Mouse (Mus musculus) right cerebral cortex, postnatal 10 days (tissue): ENCODE measurements around the gene Spata25.

Source experiments
- DNase-seq, 2 experiments: peaks; one replicate each; pipeline ENCODE4 v3.0.0; 2021; ENCODE audit warnings: low spot score in 2 of 2

Gene Spata25

DNA sequence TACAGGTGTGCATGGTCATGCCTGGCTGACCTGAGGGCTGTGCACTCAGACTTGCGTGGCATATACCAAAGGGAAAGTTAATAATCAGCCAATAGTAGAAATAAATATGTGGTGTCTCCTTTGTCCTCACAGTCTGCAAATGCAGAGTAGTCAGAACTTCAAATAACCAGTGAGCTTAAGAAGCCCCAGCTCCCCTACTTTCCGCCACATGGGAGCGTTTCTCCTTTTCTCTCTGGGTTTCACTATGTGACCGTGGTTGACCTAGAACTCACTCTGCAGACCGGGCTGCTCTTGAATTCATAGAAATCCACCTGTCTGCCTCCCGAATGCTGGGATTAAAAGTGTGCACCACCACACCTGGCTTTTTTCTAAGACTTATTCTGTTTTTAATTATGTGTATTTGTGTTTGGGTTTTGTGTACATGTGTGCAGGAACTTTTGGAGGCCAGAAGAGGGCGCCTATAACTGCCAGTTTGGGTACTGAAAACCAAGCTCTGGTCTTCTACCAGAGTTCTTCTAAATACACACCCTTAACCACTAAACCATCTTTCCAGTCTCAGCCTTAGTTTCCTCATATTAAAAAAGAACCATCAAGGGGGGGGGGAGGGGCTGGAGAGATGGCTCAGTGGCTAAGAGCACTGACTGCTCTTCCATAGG lies 44.3 kb downstream of the Spata25 start:
- DNase-seq: no peak

- no peak for DNase-seq
Measured at GRCm38 (mm10) chr2:164781876-164782275, 46.5 kb downstream of the Spata25 start.

GRCm38 (mm10) chr2:164779481-164780086 lies 48.8 kb downstream of the Spata25 start, which contains the start of gene Tnnc2:
Gene Tnnc2, minus strand, starts transcription at chr2:164779967.
- DNase-seq: no peak

- no peak for DNase-seq
Measured at GRCm38 (mm10) chr2:164778809-164779208, 49.5 kb downstream of the Spata25 start.

DNA sequence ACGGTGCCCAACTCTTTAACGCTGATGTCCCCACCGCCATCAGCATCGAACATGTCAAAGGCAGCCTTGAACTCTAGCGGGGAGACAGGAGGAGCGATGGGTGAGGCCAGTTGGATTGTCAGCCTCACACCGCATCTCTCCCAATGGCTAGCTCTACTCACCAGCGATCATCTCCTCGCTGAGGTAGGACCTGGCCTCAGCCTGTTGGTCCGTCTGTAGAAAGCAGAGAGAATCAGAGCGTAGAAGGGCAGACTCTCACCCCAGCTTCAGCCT lies 50.4 kb downstream of the Spata25 start:
- DNase-seq: no peak

DNA sequence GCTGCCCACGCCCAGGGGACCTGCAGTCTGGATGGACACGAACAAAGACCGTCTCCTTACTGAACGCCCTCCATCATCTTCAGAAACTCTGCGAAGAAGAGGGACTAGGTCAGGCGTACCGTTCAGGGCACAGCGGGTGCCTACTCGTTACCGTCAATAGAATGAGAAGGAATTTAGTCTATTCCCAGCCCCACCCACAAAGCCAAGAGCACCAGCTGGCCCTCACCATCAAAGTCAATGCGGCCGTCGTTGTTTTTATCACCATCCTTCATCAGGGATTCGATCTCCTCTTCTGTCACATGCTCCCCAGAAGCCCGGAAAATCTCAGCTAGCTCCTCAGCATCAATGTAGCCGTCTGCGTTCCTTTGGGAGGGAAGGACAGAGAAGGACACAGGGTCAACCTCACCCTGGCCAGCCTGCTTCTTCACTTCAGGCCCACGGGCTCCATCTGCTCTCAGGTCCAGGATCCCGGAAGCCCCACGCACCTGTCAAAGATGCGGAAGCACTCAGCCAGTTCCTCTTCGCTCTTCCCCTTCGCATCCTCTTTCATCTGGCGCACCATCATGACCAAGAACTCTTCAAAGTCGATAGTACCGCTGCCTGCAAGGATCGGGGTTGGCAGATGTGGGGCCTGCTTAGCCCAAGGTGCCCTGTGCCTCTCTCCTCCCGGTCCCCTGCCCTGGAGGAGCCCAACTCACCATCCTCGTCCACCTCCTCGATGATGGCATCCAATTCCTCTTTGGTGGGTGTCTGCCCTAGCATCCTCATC lies 50.9 kb downstream of the Spata25 start:
- no peak for DNase-seq

GRCm38 (mm10) chr2:164776801-164777200 lies 51.5 kb downstream of the Spata25 start:
- no peak for DNase-seq
